12 mouse cellular contexts compared by ENCODE assay signal in genomic region chr7:118119946-118120345, GRCm38 (mm10). TPM values are rescaled to one million over a fixed set of nuclear protein-coding genes. Genes with fewer than 3 reads are reported as not detected.
DNase-seq lines count a peak whose midpoint lies in the region; ATAC-seq and TF ChIP-seq lines count a peak whose summit lies in the region.
"Had no signal": no experiment of that assay in that cellular context is flagged by ENCODE, and none has a peak within 500 bp of the region (broad histone marks: within the 10 kb centered on the region; RNA-seq: fewer than 3 reads in every experiment).

No protein-coding gene starts in this region.

- H3K27ac ChIP-seq in embryonic facial prominence, embryonic 13.5 days, result no peak overlapping the region
- H3K27ac ChIP-seq in embryonic facial prominence, embryonic 10.5 days (replicated peaks), result no peak overlapping the region
- peak overlapping the region; percentile 73; the same call in 1 of the 2 replicates for H3K27ac ChIP-seq in ES-Bruce4 (ENCODE audit: insufficient read depth, low read length)
- H3K27ac ChIP-seq in midbrain, postnatal 0 days (ENCODE audit: low read depth, low read length), result no peak overlapping the region
- H3K27ac ChIP-seq: gastrocnemius, adult 2 months had no signal

- peaks cover 1% of the 10 kb centered on the region; the same call in 1 of the 2 replicates for H3K4me1 ChIP-seq in embryonic facial prominence, embryonic 13.5 days
- peaks cover 10% of the 10 kb centered on the region for H3K4me1 ChIP-seq in embryonic facial prominence, embryonic 10.5 days
- peaks cover 2% of the 10 kb centered on the region for H3K4me1 ChIP-seq in ES-Bruce4 (ENCODE audit: control insufficient read depth, insufficient read depth, low read length)
- H3K4me1 ChIP-seq in midbrain, postnatal 0 days (ENCODE audit: insufficient read depth, low read length), result no peaks in the 10 kb centered on the region

- 0 out of 2 replicates have a peak overlapping the region, but pooled peaks have one; percentile 21 for H3K9ac ChIP-seq in embryonic facial prominence, embryonic 13.5 days
- no peak overlapping the region for H3K9ac ChIP-seq in ES-Bruce4 (ENCODE audit: low read depth, poor library complexity, severe bottlenecking)
- no peak overlapping the region for H3K9ac ChIP-seq in midbrain, postnatal 0 days (replicated peaks; ENCODE audit: low read length, poor library complexity, severe bottlenecking)
- H3K9ac ChIP-seq: hindbrain, embryonic 13.5 days had no signal

- H3K36me3 ChIP-seq in embryonic facial prominence, embryonic 13.5 days, result peaks cover 62% of the 10 kb centered on the region
- peaks cover 74% of the 10 kb centered on the region for H3K36me3 ChIP-seq in embryonic facial prominence, embryonic 10.5 days (replicated peaks)
- H3K36me3 ChIP-seq in ES-Bruce4 (ENCODE audit: control insufficient read depth, insufficient read depth, low read length, poor library complexity, severe bottlenecking), result peaks cover 49% of the 10 kb centered on the region
- peaks cover 2% of the 10 kb centered on the region for H3K36me3 ChIP-seq in splenic B cell, adult 2 months (ENCODE audit: control insufficient read depth, insufficient read depth, low read length, poor library complexity, severe bottlenecking)
- H3K36me3 ChIP-seq in midbrain, postnatal 0 days (ENCODE audit: insufficient read depth, low read length), result peaks cover 29% of the 10 kb centered on the region

- no peak for TF ChIP-seq EP300 in ES-Bruce4 (IDR thresholded peaks at IDR 0.05; ENCODE audit: insufficient read depth, low read depth, low read length)

- no peak overlapping the region for H3K4me2 ChIP-seq in embryonic facial prominence, embryonic 13.5 days
- H3K4me2 ChIP-seq in midbrain, postnatal 0 days (ENCODE audit: low read depth, low read length, poor library complexity, severe bottlenecking), result no peak overlapping the region
- H3K4me2 ChIP-seq: hindbrain, embryonic 13.5 days had no signal

- DNase-seq in embryonic facial prominence, embryonic 10.5 days (ENCODE audit: low spot score), result no peak
- DNase-seq in kidney, postnatal 4 days, result peak; percentile 34 to 54
- peak; percentile 83 for DNase-seq in splenic B cell, adult 2 months (ENCODE audit: low read depth, low spot score)
- DNase-seq in midbrain, postnatal 0 days (ENCODE audit: low spot score), result no peak
- DNase-seq in adrenal gland, postnatal 36 days, result no peak
- no peak for DNase-seq in layer of hippocampus, adult 8-10 months (ENCODE audit: low spot score in 2 of 2)
- DNase-seq: cerebellum, adult 8-10 months; gastrocnemius, adult 2 months; right cerebral cortex, adult 18-20 months had no signal

- no peak for TF ChIP-seq POLR2A in ES-Bruce4 (IDR thresholded peaks at IDR 0.05; ENCODE audit: insufficient read depth, low read length)

- ATAC-seq in embryonic facial prominence, embryonic 13.5 days (ENCODE audit: insufficient number of reproducible peaks, insufficient read depth, low FRiP score, low TSS enrichment, low read depth), result no peak
- ATAC-seq in midbrain, postnatal 0 days (ENCODE audit: low FRiP score), result no peak

- no peaks in the 10 kb centered on the region for H3K27me3 ChIP-seq in embryonic facial prominence, embryonic 13.5 days
- H3K27me3 ChIP-seq in embryonic facial prominence, embryonic 10.5 days (replicated peaks; ENCODE audit: low read depth, poor library complexity, severe bottlenecking), result no peaks in the 10 kb centered on the region
- no peaks in the 10 kb centered on the region for H3K27me3 ChIP-seq in ES-Bruce4 (ENCODE audit: control insufficient read depth, insufficient read depth, low read length, poor library complexity, severe bottlenecking)
- no peaks in the 10 kb centered on the region for H3K27me3 ChIP-seq in splenic B cell, adult 2 months (ENCODE audit: control insufficient read depth, insufficient read depth, low read length, poor library complexity, severe bottlenecking)
- no peaks in the 10 kb centered on the region for H3K27me3 ChIP-seq in midbrain, postnatal 0 days (ENCODE audit: insufficient read depth, low read length)
- H3K27me3 ChIP-seq: hindbrain, embryonic 13.5 days had no signal

- no peaks in the 10 kb centered on the region for H3K9me3 ChIP-seq in embryonic facial prominence, embryonic 13.5 days
- H3K9me3 ChIP-seq in embryonic facial prominence, embryonic 10.5 days, result no peaks in the 10 kb centered on the region
- no peaks in the 10 kb centered on the region for H3K9me3 ChIP-seq in ES-Bruce4 (replicated peaks; ENCODE audit: control insufficient read depth, insufficient read depth, low read length, poor library complexity, severe bottlenecking)
- no peaks in the 10 kb centered on the region for H3K9me3 ChIP-seq in midbrain, postnatal 0 days (ENCODE audit: low read length)
- H3K9me3 ChIP-seq: hindbrain, embryonic 13.5 days had no signal

- H3K4me3 ChIP-seq in embryonic facial prominence, embryonic 13.5 days, result no peak overlapping the region
- no peak overlapping the region for H3K4me3 ChIP-seq in embryonic facial prominence, embryonic 10.5 days
- H3K4me3 ChIP-seq in ES-Bruce4 (ENCODE audit: low read depth, low read length), result no peak overlapping the region
- H3K4me3 ChIP-seq in midbrain, postnatal 0 days (ENCODE audit: low read depth, low read length), result no peak overlapping the region
- H3K4me3 ChIP-seq: gastrocnemius, adult 2 months; hindbrain, embryonic 13.5 days had no signal

- WGBS in embryonic facial prominence, embryonic 13.5 days, result 85% methylated on average over 5 of the region's 5 CpGs
- WGBS in embryonic facial prominence, embryonic 10.5 days, result 92% methylated on average over 5 of the region's 5 CpGs
- 88% methylated on average over 5 of the region's 5 CpGs for WGBS in midbrain, postnatal 0 days

- TF ChIP-seq CTCF in ES-Bruce4 (IDR thresholded peaks at IDR 0.05; ENCODE audit: low read depth, low read length), result no peak
- no peak for TF ChIP-seq CTCF in midbrain, postnatal 0 days (IDR thresholded peaks at IDR 0.05)

RNA-seq across cellular contexts. Expression of gene Rps15a, which starts 4.0 kb away (rescaled TPM):
- 855 and 911 TPM in 2 replicates for polyA plus RNA-seq in embryonic facial prominence, embryonic 13.5 days (2015; fragmentation: Nextera tagmentation; extraction: Ambion mirVana)
- polyA plus RNA-seq in embryonic facial prominence, embryonic 10.5 days (2016; fragmentation: Nextera tagmentation; extraction: Ambion mirVana), result 678 and 708 TPM in 2 replicates
- 2,423 and 2,841 TPM in 2 replicates for polyA plus RNA-seq in ES-Bruce4 (2011; ENCODE audit: insufficient read depth, insufficient read length, low read depth, missing spikeins)
- total RNA-seq in midbrain, postnatal 0 days (2014; rRNA removed), result 196 and 242 TPM in 2 replicates
- 322 and 337 TPM in 2 replicates for polyA plus RNA-seq in midbrain, postnatal 0 days (2015; fragmentation: Nextera tagmentation; extraction: Ambion mirVana)
- 100 to 1,000 TPM; 826 to 831 TPM for total RNA-seq in adrenal gland, postnatal 36 days (2021)
- 100 to 1,000 TPM; 348 to 468 (median 426) TPM for total RNA-seq in layer of hippocampus, adult 8-10 months (2022)

RNA-seq across cellular contexts. Expression of gene Arl6ip1, which starts 9.5 kb away (rescaled TPM):
- polyA plus RNA-seq in embryonic facial prominence, embryonic 13.5 days (2015; fragmentation: Nextera tagmentation; extraction: Ambion mirVana), result 525 and 530 TPM in 2 replicates
- 439 and 453 TPM in 2 replicates for polyA plus RNA-seq in embryonic facial prominence, embryonic 10.5 days (2016; fragmentation: Nextera tagmentation; extraction: Ambion mirVana)
- polyA plus RNA-seq in ES-Bruce4 (2011; ENCODE audit: insufficient read depth, insufficient read length, low read depth, missing spikeins), result 330 and 346 TPM in 2 replicates
- 444 and 461 TPM in 2 replicates for total RNA-seq in midbrain, postnatal 0 days (2014; rRNA removed)
- 651 and 727 TPM in 2 replicates for polyA plus RNA-seq in midbrain, postnatal 0 days (2015; fragmentation: Nextera tagmentation; extraction: Ambion mirVana)
- 100 to 1,000 TPM; 179 to 182 TPM for total RNA-seq in adrenal gland, postnatal 36 days (2021)
- 100 to 1,000 TPM; 272 to 300 (median 282) TPM for total RNA-seq in layer of hippocampus, adult 8-10 months (2022)

Comparison
In these comparisons a context has a peak if more than half of its experiments do, and no peak if none do; other contexts are left out.
1. DNase-seq: peak in kidney, postnatal 4 days (2 of 2) and splenic B cell, adult 2 months (single experiment); none in embryonic facial prominence, embryonic 10.5 days (single experiment), midbrain, postnatal 0 days (single experiment), adrenal gland, postnatal 36 days (0 of 2) and layer of hippocampus, adult 8-10 months (0 of 2).